Mouse (Mus musculus) CH12.LX (cell line): ENCODE data around the gene Ror2.

Experiments
- CHD2 ChIP-seq: IDR thresholded peaks from 2 replicates; pipeline ENCODE4 v1.6.1; 2011; ENCODE audit warnings: low read length, improper control_type of control experiment
- CTCF ChIP-seq, 2 experiments: IDR thresholded peaks in 1 of 2; conservative IDR thresholded peaks in 1 of 2; 2 replicates each; pipeline ENCODE4 v1.5.1; 2011 to 2012; ENCODE audit warnings: low read depth in 2 of 2, low read length in 2 of 2, improper control_type of control experiment in 1 of 2, inconsistent platforms in 1 of 2, mild to moderate bottlenecking in 1 of 2, moderate library complexity in 1 of 2
- EP300 ChIP-seq: IDR thresholded peaks from 2 replicates; pipeline ENCODE4 v1.6.1; 2011; ENCODE audit warnings: low read length, improper control_type of control experiment
- MAX ChIP-seq: IDR thresholded peaks from 2 replicates; pipeline ENCODE4 v1.6.1; 2011; ENCODE audit warnings: low read length, improper control_type of control experiment
- POLR2A ChIP-seq: IDR thresholded peaks from 2 replicates; pipeline ENCODE4 v1.6.1; 2011; ENCODE audit warnings: low read depth, mild to moderate bottlenecking, improper control_type of control experiment, low read length
- RAD21 ChIP-seq: IDR thresholded peaks from 2 replicates; pipeline ENCODE4 v1.6.1; 2011; ENCODE audit warnings: low read depth, mild to moderate bottlenecking, low read length, improper control_type of control experiment, moderate library complexity
- USF1 ChIP-seq: IDR thresholded peaks from 2 replicates; pipeline ENCODE4 v1.6.1; 2014; ENCODE audit warnings: low read depth, mild to moderate bottlenecking, inconsistent platforms, low read length, improper control_type of control experiment
- ZC3H11A ChIP-seq: IDR thresholded peaks from 2 replicates; pipeline ENCODE4 v1.6.1; 2012; ENCODE audit warnings: low read depth, mild to moderate bottlenecking, inconsistent platforms, low read length, improper control_type of control experiment
- ZNF384 ChIP-seq: IDR thresholded peaks from 2 replicates; pipeline ENCODE4 v1.6.1; 2012; ENCODE audit warnings: low read depth, low read length, improper control_type of control experiment, inconsistent platforms

DNA sequence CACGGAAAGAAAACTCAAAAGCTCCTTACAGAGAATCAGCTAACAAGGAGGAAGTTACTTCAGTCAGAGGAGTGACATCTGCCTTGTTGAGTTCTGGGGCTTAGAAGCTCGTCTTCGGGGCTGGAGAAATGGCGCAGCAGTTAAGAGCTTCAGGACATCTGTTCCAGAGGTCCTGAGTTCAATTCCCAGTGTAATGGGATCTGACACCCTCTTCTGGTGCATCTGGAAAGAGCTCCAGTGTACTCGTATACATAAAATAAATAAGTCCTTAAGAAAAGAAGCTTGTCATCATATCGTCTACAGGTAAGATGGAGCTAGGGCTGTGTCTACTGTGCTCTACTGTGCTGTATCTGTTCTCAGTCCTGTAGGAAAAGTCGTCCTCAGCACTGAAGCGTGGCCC is 19.3 kb upstream of the Ror2 start:
- TF ChIP-seq POLR2A = no peak
- TF ChIP-seq CTCF (conservative IDR thresholded peaks at IDR 0.05 in 1 of 2, IDR thresholded peaks at IDR 0.05 in 1 of 2; ENCODE audit: low read depth in 2 of 2, low read length in 2 of 2) = no peak
- TF ChIP-seq EP300 = no peak
- no peak for TF ChIP-seq MAX
- TF ChIP-seq USF1 = no peak
- no peak for TF ChIP-seq ZC3H11A
- TF ChIP-seq ZNF384 = no peak
- no peak for TF ChIP-seq RAD21
- TF ChIP-seq CHD2 = no peak
